Comparison of ENCODE assay signal across 11 mouse cellular contexts in the genomic region with DNA sequence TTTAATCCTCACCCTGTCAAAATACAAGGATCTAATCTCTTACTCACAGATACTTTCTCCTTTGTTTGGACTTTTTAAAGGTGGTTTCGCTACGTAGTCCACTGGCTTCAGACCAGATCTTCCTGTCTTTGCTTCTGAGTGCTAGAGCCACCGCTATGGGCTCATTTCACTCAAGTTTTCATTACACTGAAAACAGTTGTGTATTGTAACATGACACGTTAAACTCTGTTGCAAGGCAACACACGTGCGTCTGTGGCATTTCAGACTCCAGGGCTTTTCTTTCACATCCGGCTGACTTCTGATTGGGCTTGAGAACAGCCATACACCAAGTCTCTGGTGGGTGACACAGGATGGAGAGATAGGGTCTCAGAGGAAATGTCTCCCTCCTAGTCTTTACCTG.
A peak's percentile ranks its signal among the peaks of the same experiment; 100 is the strongest.
DNase-seq lines count a peak whose midpoint lies in the region; ATAC-seq lines count a peak whose summit lies in the region.
"Had no signal": no experiment of that assay in that cellular context is flagged by ENCODE, and none has a peak within 500 bp of the region (broad histone marks: within the 10 kb centered on the region; RNA-seq: fewer than 3 reads in every experiment).

No protein-coding gene starts in this region.

- 28% methylated on average over 7 of the region's 7 CpGs for WGBS in limb, embryonic 12.5 days
- 65% methylated on average over 7 of the region's 7 CpGs for WGBS in limb, embryonic 10.5 days
- WGBS in forebrain, embryonic 13.5 days: 23% methylated on average over 7 of the region's 7 CpGs
- WGBS in midbrain, embryonic 11.5 days: 43% methylated on average over 7 of the region's 7 CpGs

- no peaks in the 10 kb centered on the region for H3K27me3 ChIP-seq in limb, embryonic 12.5 days
- H3K27me3 ChIP-seq in limb, embryonic 10.5 days (ENCODE audit: low read depth, poor library complexity, severe bottlenecking): no peaks in the 10 kb centered on the region
- no peaks in the 10 kb centered on the region for H3K27me3 ChIP-seq in forebrain, embryonic 13.5 days
- no peaks in the 10 kb centered on the region for H3K27me3 ChIP-seq in midbrain, embryonic 11.5 days (ENCODE audit: control insufficient read depth, insufficient read depth, low read length)

- H3K4me1 ChIP-seq in limb, embryonic 12.5 days (replicated peaks): peaks cover 42% of the 10 kb centered on the region
- H3K4me1 ChIP-seq in limb, embryonic 10.5 days: peaks cover 25% of the 10 kb centered on the region
- H3K4me1 ChIP-seq in forebrain, embryonic 13.5 days: peaks cover 69% of the 10 kb centered on the region
- H3K4me1 ChIP-seq in midbrain, embryonic 11.5 days (ENCODE audit: control insufficient read depth, insufficient read depth, low read length): peaks cover 32% of the 10 kb centered on the region

- DNase-seq in embryo, embryonic 11 days: peak; percentile 33
- no peak for DNase-seq in embryo, embryonic 10 days (ENCODE audit: low spot score)
- DNase-seq in limb, embryonic 10.5 days (ENCODE audit: low spot score): no peak
- DNase-seq in midbrain, embryonic 11.5 days (ENCODE audit: low spot score, missing footprints): peak; percentile 90
- DNase-seq in adrenal gland, adult 2 months: no peak
- no peak for DNase-seq in thymus, postnatal 10 days (ENCODE audit: low spot score in 2 of 2)
- DNase-seq: kidney, postnatal 36 days; right cerebral cortex, postnatal 25 days had no signal

- H3K4me3 ChIP-seq in limb, embryonic 12.5 days (replicated peaks): no peak overlapping the region
- H3K4me3 ChIP-seq in limb, embryonic 10.5 days: no peak overlapping the region
- H3K4me3 ChIP-seq in forebrain, embryonic 13.5 days: no peak overlapping the region
- H3K4me3 ChIP-seq in midbrain, embryonic 11.5 days (ENCODE audit: low read depth, low read length): no peak overlapping the region

- peak overlapping the region; percentile 21 for H3K4me2 ChIP-seq in limb, embryonic 12.5 days
- H3K4me2 ChIP-seq in forebrain, embryonic 13.5 days: no peak overlapping the region
- H3K4me2 ChIP-seq in midbrain, embryonic 11.5 days: no peak overlapping the region

- ATAC-seq in limb, embryonic 12.5 days (ENCODE audit: insufficient number of reproducible peaks, insufficient read depth, low FRiP score, low TSS enrichment, low read depth): no peak
- no peak for ATAC-seq in forebrain, embryonic 13.5 days
- no peak for ATAC-seq in midbrain, embryonic 11.5 days (ENCODE audit: low FRiP score)

- H3K9me3 ChIP-seq in limb, embryonic 12.5 days: peaks cover 2% of the 10 kb centered on the region; the same call in 1 of the 2 replicates
- H3K9me3 ChIP-seq in limb, embryonic 10.5 days (replicated peaks): no peaks in the 10 kb centered on the region
- no peaks in the 10 kb centered on the region for H3K9me3 ChIP-seq in forebrain, embryonic 13.5 days (replicated peaks)
- H3K9me3 ChIP-seq in midbrain, embryonic 11.5 days (ENCODE audit: control insufficient read depth, low read length): no peaks in the 10 kb centered on the region

- peaks cover 7% of the 10 kb centered on the region for H3K36me3 ChIP-seq in limb, embryonic 12.5 days
- peaks cover 5% of the 10 kb centered on the region for H3K36me3 ChIP-seq in limb, embryonic 10.5 days
- H3K36me3 ChIP-seq in forebrain, embryonic 13.5 days (ENCODE audit: poor library complexity, severe bottlenecking): peaks cover 4% of the 10 kb centered on the region
- no peaks in the 10 kb centered on the region for H3K36me3 ChIP-seq in midbrain, embryonic 11.5 days (ENCODE audit: control insufficient read depth, insufficient read depth, low read length)

- no peak overlapping the region for H3K9ac ChIP-seq in limb, embryonic 12.5 days (replicated peaks)
- no peak overlapping the region for H3K9ac ChIP-seq in forebrain, embryonic 13.5 days
- H3K9ac ChIP-seq in midbrain, embryonic 11.5 days (ENCODE audit: low read length): no peak overlapping the region

- H3K27ac ChIP-seq in limb, embryonic 12.5 days: peak overlapping the region; percentile 57
- no peak overlapping the region; the same call in 1 of the 2 replicates for H3K27ac ChIP-seq in limb, embryonic 10.5 days
- H3K27ac ChIP-seq in forebrain, embryonic 13.5 days: peak overlapping the region; percentile 4
- peak overlapping the region; percentile 2 for H3K27ac ChIP-seq in midbrain, embryonic 11.5 days (ENCODE audit: low read depth, low read length)
- H3K27ac ChIP-seq: stomach, postnatal 0 days had no signal

Comparison
In these comparisons a context has a peak if more than half of its experiments do, and no peak if none do; other contexts are left out.
1. DNase-seq: peak in embryo, embryonic 11 days (single experiment) and midbrain, embryonic 11.5 days (single experiment); none in embryo, embryonic 10 days (single experiment), limb, embryonic 10.5 days (single experiment), adrenal gland, adult 2 months (single experiment) and thymus, postnatal 10 days (0 of 2).